Mouse (Mus musculus): ENCODE measurements around the gene Actrt1.

Gene Actrt1

DNA sequence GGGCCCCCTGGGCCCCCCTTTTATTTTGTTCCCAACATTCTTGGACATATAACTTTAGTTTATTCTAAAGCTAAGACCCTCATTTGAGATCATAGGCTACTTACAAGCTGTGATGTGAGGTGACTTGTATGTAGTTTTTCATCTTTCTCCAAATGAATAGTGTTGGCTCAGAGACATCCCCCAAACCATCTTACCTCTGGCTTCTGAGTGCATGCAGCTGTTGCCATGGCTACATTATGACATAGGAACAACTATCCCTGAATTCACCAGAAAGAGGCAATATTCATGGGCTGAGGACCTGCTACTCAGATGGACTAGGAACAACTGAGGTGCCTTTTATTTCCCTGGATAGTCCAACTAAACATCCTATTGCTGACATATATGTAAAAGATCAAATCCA lies at the start of gene Actrt1:
Gene Actrt1, plus strand, starts transcription at position 301 of the 400 bp plus-strand sequence.
- no peak for DNase-seq

DNA sequence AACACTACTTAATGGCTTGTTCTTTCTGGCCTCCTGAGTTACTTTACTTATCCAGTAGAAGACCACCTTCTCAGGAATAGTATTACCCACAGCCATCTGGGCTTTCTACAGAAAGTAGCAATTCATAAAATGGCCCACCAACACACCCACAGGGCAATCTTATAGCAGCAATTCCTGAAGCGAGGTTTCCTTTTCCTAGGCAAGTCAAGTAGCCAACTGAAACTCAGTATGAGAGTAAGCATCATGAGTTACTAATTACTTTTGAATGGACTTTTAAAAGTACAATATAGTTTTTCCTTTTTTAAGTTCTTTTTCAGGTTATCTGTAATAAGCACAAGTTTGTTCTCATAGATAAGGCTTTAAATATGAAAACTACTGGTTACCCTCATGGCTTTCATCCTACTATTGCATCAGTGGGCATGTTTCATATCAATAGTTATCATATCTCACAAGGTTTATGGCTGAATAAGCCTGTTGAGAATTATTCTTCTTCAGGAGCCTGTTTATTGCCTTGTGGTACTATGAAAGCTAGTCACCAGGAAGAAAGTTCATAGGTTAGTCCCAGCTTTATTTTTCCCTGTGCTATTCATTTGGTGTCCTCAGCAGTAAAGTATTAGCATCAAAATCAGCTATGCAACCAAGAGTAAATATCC lies 2.8 kb downstream of the Actrt1 start:
- DNase-seq: no peak
